Mouse (Mus musculus): ENCODE results near the gene Rpl4.
"Not testable (repeated sequence)": the region's sequence is repeated elsewhere in the genome, so short reads cannot be mapped to it uniquely, and the experiment has no call there.

Gene Rpl4

GRCm38 (mm10) chr9:64172816-64173665, at the start of gene Rpl4, which contains the start of gene Zwilch:
TSS of gene Rpl4 (plus strand) at chr9:64173375.
TSS of gene Zwilch (minus strand) at chr9:64173104.
- DNase-seq (ENCODE audit: low read depth, low spot score): peak; percentile 91

- DNase-seq (ENCODE audit: low read depth, low spot score): not testable (repeated sequence)
Observed at GRCm38 (mm10) chr9:64124846-64125245, 48.3 kb upstream of the Rpl4 start.

GRCm38 (mm10) chr9:64125307-64125706, 47.9 kb upstream of the Rpl4 start:
- no peak for DNase-seq (ENCODE audit: low read depth, low spot score)

GRCm38 (mm10) chr9:64126121-64126520, 47.1 kb upstream of the Rpl4 start:
- DNase-seq (ENCODE audit: low read depth, low spot score): no peak

- DNase-seq (ENCODE audit: low read depth, low spot score): no peak
Observed at GRCm38 (mm10) chr9:64131623-64132022, 41.6 kb upstream of the Rpl4 start.

- DNase-seq (ENCODE audit: low read depth, low spot score): peak; percentile 50
Observed at GRCm38 (mm10) chr9:64138896-64139295, 34.3 kb upstream of the Rpl4 start.

- DNase-seq (ENCODE audit: low read depth, low spot score): no peak
Observed at GRCm38 (mm10) chr9:64139879-64140278, 33.3 kb upstream of the Rpl4 start.

- DNase-seq (ENCODE audit: low read depth, low spot score): no peak
Observed at GRCm38 (mm10) chr9:64156641-64157040, 16.5 kb upstream of the Rpl4 start.

- no peak for DNase-seq (ENCODE audit: low read depth, low spot score)
Observed at GRCm38 (mm10) chr9:64160471-64160870, 12.7 kb upstream of the Rpl4 start.

GRCm38 (mm10) chr9:64169967-64170366, 3.2 kb upstream of the Rpl4 start:
- not testable (repeated sequence) for DNase-seq (ENCODE audit: low read depth, low spot score)

- no peak for DNase-seq (ENCODE audit: low read depth, low spot score)
Observed at GRCm38 (mm10) chr9:64172145-64172815, 895 bp upstream of the Rpl4 start.

GRCm38 (mm10) chr9:64173666-64174220, 568 bp downstream of the Rpl4 start:
- DNase-seq (ENCODE audit: low read depth, low spot score): no peak

- no peak for DNase-seq (ENCODE audit: low read depth, low spot score)
Observed at GRCm38 (mm10) chr9:64174341-64174740, 1.2 kb downstream of the Rpl4 start.

- no peak for DNase-seq (ENCODE audit: low read depth, low spot score)
Observed at GRCm38 (mm10) chr9:64174766-64175165, 1.6 kb downstream of the Rpl4 start.

GRCm38 (mm10) chr9:64175378-64175777, 2.2 kb downstream of the Rpl4 start:
- no peak for DNase-seq (ENCODE audit: low read depth, low spot score)

- peak; percentile 61 for DNase-seq (ENCODE audit: low read depth, low spot score)
Observed at GRCm38 (mm10) chr9:64178610-64178973, 5.4 kb downstream of the Rpl4 start.

GRCm38 (mm10) chr9:64178974-64179646, 5.9 kb downstream of the Rpl4 start, which contains the start of gene Snapc5:
TSS of gene Snapc5 (plus strand) at chr9:64179274.
- peak; percentile 97 for DNase-seq (ENCODE audit: low read depth, low spot score)

- not testable (repeated sequence) for DNase-seq (ENCODE audit: low read depth, low spot score)
Observed at GRCm38 (mm10) chr9:64183295-64183694, 10.1 kb downstream of the Rpl4 start.

- no peak for DNase-seq (ENCODE audit: low read depth, low spot score)
Observed at GRCm38 (mm10) chr9:64184166-64184840, 11.1 kb downstream of the Rpl4 start.

- DNase-seq (ENCODE audit: low read depth, low spot score): no peak
Observed at GRCm38 (mm10) chr9:64193879-64194278, 20.7 kb downstream of the Rpl4 start.

- DNase-seq (ENCODE audit: low read depth, low spot score): no peak
Observed at GRCm38 (mm10) chr9:64195554-64195953, 22.4 kb downstream of the Rpl4 start.
